Mouse (Mus musculus) effector memory CD4-positive, alpha-beta T cell, adult 5 months (primary cell): ENCODE measurements around the gene Kansl1. TPM values are rescaled to one million over a fixed set of nuclear protein-coding genes. Genes with fewer than 3 reads are reported as not detected.

Experiments used
- polyA plus RNA-seq: library from polyadenylated mRNA; unstranded; fragments of 100-300 nt; shearing (Covaris generic); gene quantifications from one replicate; pipeline ENCODE4 v1.2.1, GENCODE M21; 2017

The Kansl1 gene
- 88.0 TPM for polyA plus RNA-seq

GRCm38 (mm10) chr11:104468751-104469268 lies at the start of gene Kansl1:
Kansl1 (minus strand) TSS chr11:104468861.

Other genes with a start within 250 kb of the Kansl1 start
- gene Mapt, start 237.5 kb downstream of the Kansl1 start, polyA plus RNA-seq = 0.32 TPM
- gene Cdc27, start 81.8 kb upstream of the Kansl1 start, polyA plus RNA-seq = 34.0 TPM
- 1.7 TPM for gene Myl4, start 81.8 kb upstream of the Kansl1 start, polyA plus RNA-seq
- 25.6 TPM for gene Itgb3, start 139.1 kb upstream of the Kansl1 start, polyA plus RNA-seq
- gene Gm11639, start 216.8 kb upstream of the Kansl1 start, polyA plus RNA-seq = 0.04 TPM